Mouse (Mus musculus): ENCODE measurements at regions not wholly inside any gene's neighbourhood (a gene's known extent, or its start where the extent isn't known, plus 50 kb on each side); places are given as distances from the start of the nearest gene placed in this dataset.

GRCm38 (mm10) chr5:111509014-111509561 is 91.9 kb downstream of the Mn1 start:
- Histone ChIP-seq H3K4me1 (ENCODE audit: control insufficient read depth in 1 of 2, insufficient read depth in 2 of 2) (no peaks in the 10 kb centered on the region), H3K36me3 (replicated peaks in 1 of 2; ENCODE audit: control insufficient read depth in 1 of 2, insufficient read depth in 1 of 2, low read length in 1 of 2) (no peaks in the 10 kb centered on the region), H3K4me2 (ENCODE audit: insufficient read depth, low read depth, poor library complexity, severe bottlenecking) (no peak overlapping the region), H3K9me3 (replicated peaks; ENCODE audit: low read length) (peaks cover 92% of the 10 kb centered on the region), H3K27ac (ENCODE audit: insufficient read depth, low read depth) (no peak overlapping the region), H3K9ac (ENCODE audit: insufficient read depth, low read depth) (no peak overlapping the region), H3K79me2 (replicated peaks; ENCODE audit: control insufficient read depth, extremely low read depth, insufficient read depth, poor library complexity, severe bottlenecking) (no peaks in the 10 kb centered on the region), H3K4me3 (replicated peaks in 1 of 3; ENCODE audit: low read depth in 2 of 3, low read length in 2 of 3, poor library complexity in 1 of 3) (no peak overlapping the region), H3K27me3 (replicated peaks) (no peaks in the 10 kb centered on the region)
- dilution Hi-C loops (cut with MboI; ENCODE audit: extremely low pct_ligation_motif_present, extremely low pct_unique_long_range_greater_than_20kb, low sequenced_read_pairs), result no loop called here
- TF ChIP-seq CHD2 (IDR thresholded peaks at IDR 0.05; ENCODE audit: low read length), result no peak
- TF ChIP-seq RAD21 (IDR thresholded peaks at IDR 0.05; ENCODE audit: low read depth, low read length), result no peak
- TF ChIP-seq E2F4 (IDR thresholded peaks at IDR 0.05; ENCODE audit: insufficient replicate concordance, low read depth, low read length), result no peak
- TF ChIP-seq TCF12 (IDR thresholded peaks at IDR 0.05; ENCODE audit: low read depth, low read length), result no peak
- no peak for TF ChIP-seq HCFC1 (IDR thresholded peaks at IDR 0.05; ENCODE audit: low read depth, low read length)
- no peak for TF ChIP-seq ETS1 (conservative IDR thresholded peaks at IDR 0.05; ENCODE audit: low read depth, low read length)
- TF ChIP-seq USF2 (conservative IDR thresholded peaks at IDR 0.05; ENCODE audit: low read depth, low read length), result no peak
- no peak for TF ChIP-seq NELFE (IDR thresholded peaks at IDR 0.05; ENCODE audit: low read depth, low read length)
- TF ChIP-seq MAZ (IDR thresholded peaks at IDR 0.05; ENCODE audit: low read depth, low read length), result no peak
- no peak for TF ChIP-seq JUN (IDR thresholded peaks at IDR 0.05; ENCODE audit: insufficient read depth, low read depth, low read length)
- no peak for TF ChIP-seq GABPA (IDR thresholded peaks at IDR 0.05; ENCODE audit: insufficient replicate concordance, low read depth, low read length)
- TF ChIP-seq RCOR1 (conservative IDR thresholded peaks at IDR 0.05; ENCODE audit: low read depth, low read length), result no peak
- no peak for TF ChIP-seq SIN3A (IDR thresholded peaks at IDR 0.05; ENCODE audit: low read length)
- no peak for TF ChIP-seq POLR2A (IDR thresholded peaks at IDR 0.05; ENCODE audit: low read depth, low read length)
- TF ChIP-seq ZKSCAN1 (IDR thresholded peaks at IDR 0.05; ENCODE audit: borderline replicate concordance, low read depth, low read length), result no peak
- no peak for TF ChIP-seq POLR2AphosphoS2 (IDR thresholded peaks at IDR 0.05; ENCODE audit: low read depth, low read length)
- no peak for TF ChIP-seq ZMIZ1 (IDR thresholded peaks at IDR 0.05; ENCODE audit: low read depth, low read length)
- TF ChIP-seq ZNF384 (IDR thresholded peaks at IDR 0.05; ENCODE audit: low read depth, low read length), result no peak
- DNase-seq (ENCODE audit: extremely low read depth), result peak; percentile 33
- in situ Hi-C loops (cut with MboI; ENCODE audit: low pct_ligation_motif_present, low pct_unique_long_range_greater_than_20kb, low sequenced_read_pairs), result no loop called here

GRCm38 (mm10) chr5:111509575-111510057 is 92.5 kb downstream of the Mn1 start:
- no peak for DNase-seq (ENCODE audit: extremely low read depth)
- Histone ChIP-seq H3K36me3 (replicated peaks in 1 of 2; ENCODE audit: control insufficient read depth in 1 of 2, insufficient read depth in 1 of 2, low read length in 1 of 2) (no peaks in the 10 kb centered on the region), H3K4me1 (ENCODE audit: control insufficient read depth in 1 of 2, insufficient read depth in 2 of 2) (no peaks in the 10 kb centered on the region), H3K4me2 (ENCODE audit: insufficient read depth, low read depth, poor library complexity, severe bottlenecking) (no peak overlapping the region), H3K27me3 (replicated peaks) (no peaks in the 10 kb centered on the region), H3K9ac (ENCODE audit: insufficient read depth, low read depth) (no peak overlapping the region), H3K79me2 (replicated peaks; ENCODE audit: control insufficient read depth, extremely low read depth, insufficient read depth, poor library complexity, severe bottlenecking) (no peaks in the 10 kb centered on the region), H3K9me3 (replicated peaks; ENCODE audit: low read length) (peaks cover 91% of the 10 kb centered on the region), H3K4me3 (replicated peaks in 1 of 3; ENCODE audit: low read depth in 2 of 3, low read length in 2 of 3, poor library complexity in 1 of 3) (no peak overlapping the region), H3K27ac (ENCODE audit: insufficient read depth, low read depth) (no peak overlapping the region)
- in situ Hi-C loops (cut with MboI; ENCODE audit: low pct_ligation_motif_present, low pct_unique_long_range_greater_than_20kb, low sequenced_read_pairs) (no loop called here), dilution Hi-C loops (cut with MboI; ENCODE audit: extremely low pct_ligation_motif_present, extremely low pct_unique_long_range_greater_than_20kb, low sequenced_read_pairs) (no loop called here)
- TF ChIP-seq MYC (IDR thresholded peaks at IDR 0.05; ENCODE audit: low read depth, low read length), result no peak
- TF ChIP-seq PAX5 (IDR thresholded peaks at IDR 0.05; ENCODE audit: low read length), result no peak
- no peak for TF ChIP-seq JUND (conservative IDR thresholded peaks at IDR 0.05; ENCODE audit: low read depth, low read length)

All from CH12.LX (cell line).